Mouse (Mus musculus) limb, embryonic 12.5 days (tissue): ENCODE measurements around the gene Lmntd2. TPM values are rescaled to one million over a fixed set of nuclear protein-coding genes. Genes with fewer than 3 reads are reported as not detected.

Experiments used
- ATAC-seq: fragments of 200-750 bp; cut with Nextera tagmentation; 2 replicates; pipeline ENCODE4 v1.8.0; 2017; ENCODE audit warnings: low read depth, moderate TSS enrichment; ENCODE audit not compliant: insufficient number of reproducible peaks, insufficient read depth, low FRiP score, low TSS enrichment
- H3K27ac ChIP-seq: fragments of 300-500 bp; sonication (generic); 2 replicates; pipeline ENCODE4 v1.5.1; 2016; ENCODE audit warnings: mild to moderate bottlenecking, moderate library complexity
- H3K27me3 ChIP-seq: fragments of 300-500 bp; sonication (generic); 2 replicates; pipeline ENCODE4 v1.6.1; 2016; ENCODE audit warnings: mild to moderate bottlenecking, moderate library complexity
- H3K36me3 ChIP-seq: fragments of 300-500 bp; sonication (generic); 2 replicates; pipeline ENCODE4 v1.6.1; 2016; ENCODE audit warnings: mild to moderate bottlenecking, moderate library complexity
- H3K4me1 ChIP-seq: fragments of 300-500 bp; sonication (generic); replicated peaks from 2 replicates; pipeline ENCODE4 v1.6.1; 2016
- H3K4me2 ChIP-seq: fragments of 300-500 bp; sonication (generic); 2 replicates; pipeline ENCODE4 v1.6.1; 2016; ENCODE audit warnings: mild to moderate bottlenecking, moderate library complexity
- H3K4me3 ChIP-seq: fragments of 300-500 bp; sonication (generic); replicated peaks from 2 replicates; pipeline ENCODE4 v1.5.1; 2016; ENCODE audit warnings: mild to moderate bottlenecking
- H3K9ac ChIP-seq: fragments of 300-500 bp; sonication (generic); replicated peaks from 2 replicates; pipeline ENCODE4 v1.6.1; 2016; ENCODE audit warnings: mild to moderate bottlenecking, moderate library complexity
- H3K9me3 ChIP-seq: fragments of 300-500 bp; sonication (generic); 2 replicates; pipeline ENCODE4 v1.6.1; 2016; ENCODE audit warnings: mild to moderate bottlenecking, moderate library complexity
- WGBS: fragments of 180-500 bp; shearing (Covaris S2); methylation state at CpG from one replicate; pipeline ENCODE4 v1.1.7; 2016; 5-methylcytosine and 5-hydroxymethylcytosine counted together
- polyA plus RNA-seq: library from polyadenylated mRNA; unstranded; fragments of >200 nt; fragmentation: Nextera tagmentation; extraction: Ambion mirVana; gene quantifications from 2 replicates; pipeline ENCODE4 v1.2.1, GENCODE M21; 2016

Lmntd2 gene
- polyA plus RNA-seq, 1 experiment from 2014 or later = 4.2 TPM

DNA sequence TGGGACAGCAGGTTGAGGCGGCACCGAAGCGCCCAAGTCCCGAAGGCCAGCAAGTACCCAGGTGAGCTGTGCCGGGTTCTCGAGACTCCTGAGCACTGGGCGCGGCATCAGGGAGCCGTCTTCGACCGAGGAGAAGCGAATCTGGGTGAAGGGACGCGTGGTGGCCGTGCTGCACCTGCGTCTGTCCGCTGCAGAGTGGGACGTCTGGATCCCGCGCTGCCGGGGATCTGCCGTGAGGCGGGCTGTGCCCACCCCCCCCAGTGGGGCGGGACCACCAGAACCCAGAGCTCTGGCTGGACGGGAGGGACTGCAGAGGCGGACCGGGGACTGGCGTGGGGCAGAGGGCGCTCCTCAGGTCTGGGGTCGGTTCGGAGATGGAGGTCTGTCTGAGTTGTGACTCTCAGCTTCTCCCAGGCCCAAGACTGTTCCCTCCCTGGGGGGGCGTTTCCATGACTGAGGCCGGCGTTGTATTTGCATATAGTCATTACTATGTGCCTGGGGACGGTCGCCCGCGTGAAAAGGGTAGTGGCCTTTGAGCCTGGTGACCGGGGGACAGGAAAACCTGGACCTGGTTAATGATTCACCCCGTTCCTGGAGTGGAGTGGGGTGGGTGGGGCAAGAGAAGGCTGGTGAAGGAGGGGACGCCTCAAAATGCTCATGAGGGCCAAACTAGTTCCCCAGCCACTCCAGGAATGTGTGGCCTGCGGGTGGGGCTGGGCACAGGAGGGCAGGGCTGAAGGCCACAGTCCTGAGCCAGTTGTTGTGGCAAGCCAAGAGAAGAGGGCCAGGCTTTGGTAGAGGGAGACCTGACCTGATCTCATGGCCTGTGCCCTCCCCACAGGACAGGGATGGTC, 2.2 kb upstream of the Lmntd2 start:
- H3K4me1 ChIP-seq = peaks cover 33% of the 10 kb centered on the region
- peak; percentile 61 for ATAC-seq
- under 1% methylated on average over 42 of the region's 42 CpGs for WGBS

DNA sequence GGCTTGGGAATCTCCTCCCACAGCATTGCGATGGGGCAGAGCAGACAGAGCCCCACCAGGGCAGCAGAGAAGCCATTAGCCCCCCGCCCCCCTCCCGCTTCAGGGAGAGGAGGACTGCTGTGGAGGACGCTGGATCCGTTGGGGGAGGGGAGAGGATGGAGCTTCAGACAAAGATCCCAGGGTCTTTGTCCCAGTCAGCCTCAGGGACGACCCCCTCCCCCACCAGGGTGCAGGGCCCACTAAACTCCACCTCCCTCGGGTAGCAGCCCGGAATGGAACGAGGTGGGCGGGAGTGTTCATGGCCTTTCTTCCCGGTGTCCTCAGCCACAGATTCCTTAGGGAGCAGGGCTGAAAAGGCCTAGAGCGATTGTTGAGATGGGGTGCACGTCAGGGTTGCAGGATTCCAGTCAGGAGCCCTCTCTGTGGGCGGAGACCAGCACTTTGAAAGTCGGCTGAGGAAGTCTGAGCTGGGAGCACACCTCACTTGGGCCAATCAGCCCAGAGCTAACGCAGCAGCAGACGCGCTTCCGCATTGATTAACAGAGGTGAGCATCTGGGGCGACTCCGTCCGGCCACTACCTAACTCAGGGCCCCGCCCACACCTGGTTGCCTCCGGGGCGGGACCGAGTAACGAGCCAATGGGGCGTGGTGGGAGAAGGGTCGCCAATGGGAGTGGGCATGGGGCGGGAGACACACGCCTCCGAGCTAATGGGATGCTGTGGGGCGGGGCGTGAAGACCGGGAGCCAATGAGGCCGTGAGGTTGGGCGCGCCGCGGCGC, 1.4 kb upstream of the Lmntd2 start, which contains the start of gene Rassf7:
Rassf7 (plus strand) TSS at position 760 of the 779 bp plus-strand sequence.
- H3K4me3 ChIP-seq = peak within 1 kb of the TSS; percentile 65
- H3K4me2 ChIP-seq = peak within 1 kb of the TSS; percentile 89
- H3K27me3 ChIP-seq = no peaks in the 10 kb centered on the region
- no peaks in the 10 kb centered on the region for H3K9me3 ChIP-seq
- peak within 1 kb of the TSS; percentile 74 for H3K9ac ChIP-seq
- peak within 1 kb of the TSS; percentile 91 for H3K27ac ChIP-seq
- peak; percentile 92 for ATAC-seq
- under 1% methylated on average over 41 of the region's 41 CpGs for WGBS
- H3K4me1 ChIP-seq = peaks cover 27% of the 10 kb centered on the region
- peaks cover 34% of the 10 kb centered on the region for H3K36me3 ChIP-seq

More for the DNA sequence above, 2.2 kb upstream of the Lmntd2 start:
- Histone ChIP-seq H3K9me3 (no peaks in the 10 kb centered on the region), H3K4me2 (peak overlapping the region; percentile 89), H3K4me3 (peak overlapping the region; percentile 65), H3K27me3 (no peaks in the 10 kb centered on the region), H3K9ac (peak overlapping the region; percentile 67), H3K27ac (peak overlapping the region; percentile 82), H3K36me3 (peaks cover 31% of the 10 kb centered on the region)

DNA sequence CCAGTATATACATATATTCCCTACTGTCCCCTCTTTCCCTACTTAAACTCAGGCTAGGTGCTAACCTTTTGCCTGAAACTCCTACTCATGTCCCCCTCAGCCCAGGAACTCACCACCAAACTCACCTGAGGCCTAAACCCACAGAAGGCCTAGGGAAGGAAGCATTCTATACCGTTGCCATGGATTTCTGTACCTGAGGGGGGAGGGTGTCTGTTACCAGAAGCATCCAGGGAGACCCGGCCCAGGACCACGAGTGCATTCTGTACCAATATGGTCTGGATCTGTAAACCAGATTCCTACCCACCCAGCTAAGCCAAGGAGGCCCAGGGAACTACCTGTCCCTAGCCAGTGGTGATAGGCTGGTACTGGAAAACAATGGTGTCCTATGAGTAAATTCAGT, 430 bp upstream of the Lmntd2 start:
- H3K4me1 ChIP-seq = peaks cover 27% of the 10 kb centered on the region
- 69% methylated on average over 3 of the region's 3 CpGs for WGBS
- no peak overlapping the region for H3K4me3 ChIP-seq
- peaks cover 24% of the 10 kb centered on the region for H3K36me3 ChIP-seq
- no peak for ATAC-seq
- peak overlapping the region; percentile 89; the same call in 1 of the 2 replicates for H3K4me2 ChIP-seq
- H3K9me3 ChIP-seq = no peaks in the 10 kb centered on the region
- no peaks in the 10 kb centered on the region for H3K27me3 ChIP-seq
- peak overlapping the region; percentile 74; the same call in 1 of the 2 replicates for H3K9ac ChIP-seq
- peak overlapping the region; percentile 91 for H3K27ac ChIP-seq

DNA sequence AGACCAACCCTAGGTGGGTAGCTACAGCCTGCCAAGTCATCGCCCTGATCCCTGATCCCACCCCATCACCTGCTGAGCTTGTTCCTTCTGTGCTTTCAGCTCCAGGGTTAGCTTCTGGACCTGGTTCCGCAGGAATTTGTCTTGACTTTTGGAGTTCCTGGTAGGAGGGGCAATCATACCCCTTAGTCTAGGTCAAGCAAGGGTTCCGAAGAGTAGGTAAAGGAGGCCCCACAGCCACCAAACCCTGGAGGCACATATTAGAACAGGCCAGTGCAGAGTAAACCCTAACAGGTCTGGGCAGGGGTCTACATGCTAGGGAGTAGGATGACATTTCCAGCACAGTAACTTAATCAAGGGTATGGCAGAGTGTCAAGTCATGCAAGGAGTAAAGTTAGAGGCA, 747 bp downstream of the Lmntd2 start:
- 78% methylated on average over 3 of the region's 3 CpGs for WGBS
- H3K4me1 ChIP-seq = peaks cover 27% of the 10 kb centered on the region
- H3K9me3 ChIP-seq = no peaks in the 10 kb centered on the region
- no peak overlapping the region for H3K9ac ChIP-seq
- no peak overlapping the region for H3K27ac ChIP-seq
- peaks cover 13% of the 10 kb centered on the region for H3K36me3 ChIP-seq
- no peak overlapping the region for H3K4me3 ChIP-seq
- no peak overlapping the region for H3K4me2 ChIP-seq
- no peak for ATAC-seq
- H3K27me3 ChIP-seq = no peaks in the 10 kb centered on the region

DNA sequence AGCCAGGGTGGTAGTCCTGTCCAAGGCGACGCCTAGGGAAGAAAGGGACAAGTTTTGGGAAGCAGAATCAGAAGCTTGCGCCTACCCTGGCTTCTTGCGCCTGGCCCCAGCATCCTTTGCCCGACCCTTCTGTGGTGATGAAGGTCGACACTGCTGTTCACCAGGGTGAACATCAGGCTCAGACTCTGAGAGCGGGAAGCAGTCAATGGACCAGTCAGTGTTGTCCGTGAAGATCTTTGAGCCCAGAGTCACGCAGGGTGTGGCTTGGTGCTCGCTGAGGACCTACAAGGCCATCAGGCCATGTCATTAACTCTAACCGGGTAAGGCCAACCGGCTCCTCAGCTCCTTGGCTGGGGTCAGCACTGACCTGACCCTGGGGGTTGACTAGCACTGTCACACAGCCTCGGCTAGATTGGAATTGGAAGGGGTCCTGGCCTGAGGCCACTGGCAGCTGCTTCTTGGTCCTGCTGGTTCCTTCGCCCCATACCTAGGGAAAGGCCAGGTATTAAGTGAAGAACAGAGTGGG, 3.2 kb downstream of the Lmntd2 start:
- Histone ChIP-seq H3K27ac (no peak overlapping the region), H3K4me3 (no peak overlapping the region), H3K27me3 (no peaks in the 10 kb centered on the region), H3K9me3 (no peaks in the 10 kb centered on the region), H3K9ac (no peak overlapping the region), H3K36me3 (peaks cover 9% of the 10 kb centered on the region; the same call in 1 of the 2 replicates), H3K4me1 (peaks cover 11% of the 10 kb centered on the region; the same call in 1 of the 2 replicates), H3K4me2 (no peak overlapping the region)
- no peak for ATAC-seq
- 85% methylated on average over 14 of the region's 14 CpGs for WGBS

DNA sequence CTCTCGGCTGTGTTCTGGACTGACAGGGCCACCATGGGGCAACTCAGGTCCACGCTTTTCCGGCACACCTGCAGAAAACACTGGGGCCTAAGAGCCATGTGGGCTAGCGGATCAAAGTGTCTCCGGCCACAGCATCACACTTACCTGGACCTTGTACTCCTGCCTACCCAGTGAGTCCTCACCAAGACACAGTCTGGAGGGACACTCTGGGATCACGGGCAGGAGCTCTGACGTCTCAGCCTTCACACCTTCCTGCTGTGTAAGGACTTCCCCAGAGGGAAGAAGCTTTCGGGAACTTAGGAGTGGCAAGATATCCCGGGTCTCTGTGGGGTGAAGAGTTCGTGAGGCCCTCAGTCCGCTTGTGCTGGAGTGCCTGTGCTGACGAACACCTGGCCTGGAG, 3.7 kb downstream of the Lmntd2 start:
- WGBS = 75% methylated on average over 12 of the region's 12 CpGs
- H3K9me3 ChIP-seq = no peaks in the 10 kb centered on the region
- H3K27me3 ChIP-seq = no peaks in the 10 kb centered on the region
- peaks cover 10% of the 10 kb centered on the region; the same call in 1 of the 2 replicates for H3K4me1 ChIP-seq
- H3K27ac ChIP-seq = no peak overlapping the region
- ATAC-seq = no peak
- no peak overlapping the region for H3K4me2 ChIP-seq
- no peak overlapping the region for H3K9ac ChIP-seq
- no peak overlapping the region for H3K4me3 ChIP-seq
- H3K36me3 ChIP-seq = peaks cover 9% of the 10 kb centered on the region; the same call in 1 of the 2 replicates

DNA sequence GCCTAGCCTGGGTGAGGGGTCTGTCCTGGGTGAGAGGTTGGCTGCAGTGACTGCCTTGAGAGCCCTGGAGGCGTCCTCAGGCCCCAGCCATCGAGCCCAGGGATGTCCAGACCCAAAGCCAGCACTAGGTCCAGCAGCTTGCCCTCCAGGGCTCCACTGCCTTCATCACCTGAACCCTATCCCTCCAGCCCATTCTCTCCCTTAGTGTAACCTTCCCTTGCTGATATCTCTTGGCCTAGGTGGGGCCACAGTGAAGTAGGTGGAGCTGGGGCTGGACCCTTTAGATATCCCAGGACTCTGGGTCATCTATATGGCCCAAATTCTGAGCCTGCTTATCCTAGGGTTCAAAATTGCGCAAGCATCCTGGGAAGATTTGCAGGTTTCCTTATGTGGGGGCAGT, 4.4 kb downstream of the Lmntd2 start:
- no peak overlapping the region for H3K27ac ChIP-seq

DNA sequence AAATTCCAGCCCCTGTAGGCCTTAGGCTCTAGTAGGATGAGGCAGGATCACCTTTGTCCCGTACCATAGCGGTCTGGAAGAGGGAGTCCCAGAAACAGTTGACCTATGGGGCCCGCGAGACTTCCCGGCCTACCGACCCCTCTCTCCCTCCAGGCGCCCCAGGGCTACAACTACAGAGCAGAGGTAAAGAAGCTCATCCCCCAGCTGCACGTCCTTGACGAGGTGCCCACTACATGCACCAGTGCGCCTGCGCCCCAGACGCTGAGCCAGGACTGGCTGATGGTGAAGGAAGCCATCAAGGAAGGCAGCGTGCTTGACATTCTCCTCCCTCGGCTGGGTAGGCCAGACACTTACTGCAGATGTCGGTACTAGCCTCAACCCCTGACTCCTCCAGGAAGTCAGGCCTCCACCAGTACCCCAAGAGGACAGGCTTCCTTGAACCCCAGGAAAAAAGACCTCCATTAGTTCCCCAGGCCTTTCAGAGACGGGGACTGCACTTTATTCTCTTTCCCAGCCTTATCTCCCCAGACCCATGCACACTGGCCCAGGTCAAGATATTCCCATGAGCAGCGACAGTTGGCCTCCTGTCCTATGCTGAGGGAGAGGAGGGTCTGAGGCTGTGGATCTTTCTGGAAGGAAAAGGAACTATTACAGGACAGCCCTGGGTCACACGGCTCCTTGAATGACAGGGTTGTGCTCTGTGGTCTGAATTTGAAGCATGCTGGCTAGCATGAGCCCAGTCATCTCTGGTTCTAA, 7.5 kb downstream of the Lmntd2 start:
- Histone ChIP-seq H3K4me2 (no peak overlapping the region), H3K27ac (no peak overlapping the region), H3K9me3 (no peaks in the 10 kb centered on the region), H3K36me3 (peaks cover 9% of the 10 kb centered on the region; the same call in 1 of the 2 replicates), H3K27me3 (no peaks in the 10 kb centered on the region), H3K9ac (no peak overlapping the region), H3K4me1 (no peaks in the 10 kb centered on the region), H3K4me3 (no peak overlapping the region)
- ATAC-seq = no peak
- 91% methylated on average over 18 of the region's 18 CpGs for WGBS

More for the DNA sequence above, 4.4 kb downstream of the Lmntd2 start:
- peaks cover 4% of the 10 kb centered on the region; the same call in 1 of the 2 replicates for H3K4me1 ChIP-seq
- ATAC-seq = no peak
- 86% methylated on average over 3 of the region's 3 CpGs for WGBS
- no peak overlapping the region for H3K4me3 ChIP-seq
- no peaks in the 10 kb centered on the region for H3K9me3 ChIP-seq
- H3K27me3 ChIP-seq = no peaks in the 10 kb centered on the region
- peaks cover 9% of the 10 kb centered on the region; the same call in 1 of the 2 replicates for H3K36me3 ChIP-seq
- H3K9ac ChIP-seq = no peak overlapping the region
- no peak overlapping the region for H3K4me2 ChIP-seq

DNA sequence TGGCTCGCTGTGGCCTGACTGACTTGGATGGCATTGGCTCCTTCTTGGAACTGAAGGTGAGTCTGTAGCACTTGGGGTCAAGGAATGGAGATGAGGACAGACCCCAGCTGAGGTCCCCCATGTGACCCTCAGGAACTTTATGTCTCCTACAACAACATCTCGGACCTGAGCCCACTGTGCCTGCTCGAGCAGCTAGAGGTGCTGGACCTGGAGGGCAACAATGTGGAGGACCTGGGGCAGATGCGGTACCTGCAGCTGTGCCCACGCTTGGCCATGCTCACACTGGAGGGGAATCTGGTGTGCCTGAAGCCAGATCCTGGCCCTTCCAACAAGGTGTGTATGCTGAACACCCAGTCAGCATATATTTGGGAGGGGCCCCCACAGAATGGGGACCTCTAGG, 8.4 kb downstream of the Lmntd2 start:
- Histone ChIP-seq H3K36me3 (peaks cover 6% of the 10 kb centered on the region; the same call in 1 of the 2 replicates), H3K4me2 (no peak overlapping the region), H3K9ac (no peak overlapping the region), H3K27me3 (no peaks in the 10 kb centered on the region), H3K27ac (no peak overlapping the region), H3K4me3 (no peak overlapping the region), H3K4me1 (no peaks in the 10 kb centered on the region), H3K9me3 (no peaks in the 10 kb centered on the region)
- ATAC-seq = no peak
- WGBS = 86% methylated on average over 5 of the region's 5 CpGs

DNA sequence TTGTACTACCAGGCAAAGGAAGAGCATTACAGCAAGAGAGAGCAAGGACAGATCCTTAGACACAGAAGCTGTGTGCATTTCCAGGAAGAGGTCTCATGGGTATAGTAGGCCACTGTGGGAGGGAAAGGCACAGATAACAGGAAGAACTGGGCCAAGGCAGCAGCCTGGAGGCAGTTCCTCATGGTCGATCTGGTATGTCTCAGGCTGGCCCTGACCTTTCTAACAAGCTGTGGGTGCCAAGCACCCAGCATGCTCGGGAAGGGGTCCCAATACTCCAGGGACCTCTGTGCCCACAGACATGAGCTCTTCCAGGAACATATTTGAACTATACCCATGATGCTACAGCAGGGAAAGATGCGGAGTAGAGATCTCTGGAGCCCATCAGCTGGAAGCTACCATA, 9.3 kb downstream of the Lmntd2 start:
- Histone ChIP-seq H3K36me3 (peaks cover 11% of the 10 kb centered on the region; the same call in 1 of the 2 replicates), H3K27ac (no peak overlapping the region), H3K4me1 (no peaks in the 10 kb centered on the region), H3K9me3 (no peaks in the 10 kb centered on the region), H3K9ac (no peak overlapping the region), H3K4me2 (no peak overlapping the region), H3K27me3 (no peaks in the 10 kb centered on the region), H3K4me3 (no peak overlapping the region)
- no peak for ATAC-seq
- 67% methylated on average over 3 of the region's 3 CpGs for WGBS
